Mouse (Mus musculus) c-Kit-negative CD71-positive TER-119-positive erythroid progenitor cells, embryonic 14.5 days (primary cell): ENCODE results near the gene Tecpr2.

ENCODE experiments used
- DNase-seq: peaks from one replicate; pipeline ENCODE4 v3.0.0-alpha.2; 2013; ENCODE audit warnings: low read depth, low spot score

The Tecpr2 gene

GRCm38 (mm10) chr12:110948082-110948909, 59.2 kb downstream of the Tecpr2 start:
- DNase-seq, result no peak

DNA sequence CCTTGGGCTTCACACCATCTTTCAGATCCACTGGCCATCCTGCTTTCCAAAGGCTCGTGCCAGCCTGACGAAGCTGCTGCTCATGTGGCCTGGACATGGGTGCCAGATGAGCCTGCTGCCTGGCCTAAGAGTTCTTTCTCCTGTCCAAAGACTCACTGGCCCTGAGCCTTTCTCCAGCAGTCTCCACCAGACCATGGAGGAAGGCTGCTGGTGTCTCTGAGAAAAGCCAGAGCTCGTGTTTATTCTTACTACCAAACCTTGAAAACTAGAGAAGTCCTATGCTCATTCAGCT, 59.8 kb downstream of the Tecpr2 start:
- DNase-seq, result no peak

GRCm38 (mm10) chr12:110949410-110949809, 60.3 kb downstream of the Tecpr2 start:
- DNase-seq, result no peak

DNA sequence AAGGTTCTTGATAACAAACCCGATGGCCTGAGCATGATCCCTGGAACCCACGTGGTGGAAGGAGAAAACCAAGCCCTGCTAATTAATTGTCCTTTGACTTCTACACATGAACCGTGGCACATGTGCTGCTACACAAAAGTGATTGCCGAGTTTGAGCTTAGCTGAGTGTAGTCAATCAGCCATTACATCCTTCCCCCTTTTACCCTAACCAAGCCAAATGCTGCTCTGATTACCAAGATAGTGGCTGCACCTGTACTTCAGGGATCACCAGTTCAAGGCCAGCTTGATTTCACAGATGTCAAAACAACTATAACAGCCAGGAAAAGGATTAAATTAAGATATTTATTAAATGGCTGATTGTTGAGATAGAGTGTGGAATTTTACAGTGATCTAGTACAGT, 61.1 kb downstream of the Tecpr2 start:
- no peak for DNase-seq

- DNase-seq, result no peak
These were observed 62.2 kb downstream of the Tecpr2 start for GRCm38 (mm10) chr12:110951236-110951635.

- DNase-seq, result no peak
These were observed 63.7 kb downstream of the Tecpr2 start for GRCm38 (mm10) chr12:110952628-110953385.

- no peak for DNase-seq
These were observed 64.4 kb downstream of the Tecpr2 start for GRCm38 (mm10) chr12:110953443-110953842.

DNA sequence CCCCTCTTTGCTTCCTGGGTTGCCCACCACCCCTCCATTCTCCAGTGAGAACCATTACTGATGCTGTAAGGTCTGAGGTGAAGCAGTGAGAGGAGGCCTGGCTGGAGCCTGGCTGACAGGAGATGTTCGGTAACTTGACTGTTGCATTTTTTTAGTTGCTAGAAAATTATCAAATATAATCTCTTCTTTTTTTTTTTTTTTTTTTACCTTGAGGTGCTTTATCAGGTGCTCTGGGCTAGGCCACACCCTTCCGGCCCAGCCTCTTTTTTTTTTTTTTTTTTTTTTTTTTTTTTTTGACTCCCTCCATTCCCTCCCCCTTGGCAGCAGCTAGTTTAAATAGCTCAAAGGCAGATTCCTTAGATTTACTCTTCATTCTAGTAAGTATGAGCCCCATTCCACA, 64.8 kb downstream of the Tecpr2 start:
- no peak for DNase-seq

GRCm38 (mm10) chr12:110954351-110954991, 65.4 kb downstream of the Tecpr2 start:
- no peak for DNase-seq

DNA sequence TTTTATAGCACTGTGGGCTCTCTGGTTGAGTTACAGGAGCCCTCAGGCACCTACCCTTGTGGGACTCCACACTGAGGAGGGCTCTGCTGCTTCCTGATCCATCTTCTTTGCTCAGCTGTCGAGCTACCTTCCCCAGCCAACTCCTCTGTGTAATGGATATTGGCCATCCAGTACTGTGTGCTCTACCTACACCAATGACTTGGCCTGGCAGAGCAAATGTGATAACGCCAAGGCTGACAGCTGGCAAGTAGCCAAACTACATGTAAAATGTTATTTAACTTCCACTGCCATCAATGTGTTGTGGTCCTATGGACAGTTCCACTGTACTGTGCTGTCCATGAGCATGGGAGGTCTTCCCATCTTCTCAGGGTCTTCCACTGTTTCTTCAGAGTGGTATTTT, 72.9 kb downstream of the Tecpr2 start:
- DNase-seq, result no peak

DNA sequence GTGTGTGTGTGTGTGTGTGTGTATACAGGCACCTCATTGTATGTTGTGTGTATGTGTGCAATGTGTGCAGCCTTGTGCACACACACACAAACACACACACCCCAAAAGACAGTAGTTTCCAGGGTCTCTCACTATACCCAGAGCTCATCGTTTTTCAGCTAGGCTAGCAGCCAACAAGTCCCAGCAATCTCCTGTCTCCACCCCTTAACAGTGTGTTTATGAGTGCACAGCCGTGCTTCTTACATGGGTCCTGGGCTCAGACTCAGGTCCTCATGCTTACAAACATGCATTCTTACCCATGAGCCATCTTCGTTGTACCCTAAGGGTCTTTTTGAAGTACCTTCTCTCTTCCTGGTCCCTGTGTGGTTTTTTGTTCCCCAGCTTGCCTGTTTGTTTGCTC, 76.4 kb downstream of the Tecpr2 start:
- no peak for DNase-seq

- no peak for DNase-seq
These were observed 77.0 kb downstream of the Tecpr2 start for GRCm38 (mm10) chr12:110966079-110966478.

GRCm38 (mm10) chr12:110967146-110967545, 78.1 kb downstream of the Tecpr2 start:
- DNase-seq, result no peak

GRCm38 (mm10) chr12:110970408-110970807, 81.3 kb downstream of the Tecpr2 start:
- DNase-seq, result no peak

DNA sequence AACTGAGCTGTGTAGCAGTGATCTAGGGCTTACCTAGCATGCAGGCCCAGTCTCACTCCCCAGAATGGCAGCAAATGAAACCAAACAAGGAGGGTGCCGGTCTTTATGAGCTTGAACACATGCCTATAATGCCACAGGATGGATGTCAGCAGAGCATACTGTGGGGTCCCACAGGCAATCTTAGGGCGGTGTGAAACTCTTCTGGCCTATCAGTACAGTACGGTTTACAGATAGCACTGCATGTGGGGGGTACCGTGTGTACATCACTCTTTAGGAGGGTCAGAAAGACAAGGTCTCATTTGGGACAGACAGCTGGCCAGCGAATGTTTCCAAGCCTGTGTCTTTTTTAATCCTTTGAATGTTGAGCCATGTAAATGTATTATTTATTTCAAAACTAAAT, 82.9 kb downstream of the Tecpr2 start:
- no peak for DNase-seq

DNA sequence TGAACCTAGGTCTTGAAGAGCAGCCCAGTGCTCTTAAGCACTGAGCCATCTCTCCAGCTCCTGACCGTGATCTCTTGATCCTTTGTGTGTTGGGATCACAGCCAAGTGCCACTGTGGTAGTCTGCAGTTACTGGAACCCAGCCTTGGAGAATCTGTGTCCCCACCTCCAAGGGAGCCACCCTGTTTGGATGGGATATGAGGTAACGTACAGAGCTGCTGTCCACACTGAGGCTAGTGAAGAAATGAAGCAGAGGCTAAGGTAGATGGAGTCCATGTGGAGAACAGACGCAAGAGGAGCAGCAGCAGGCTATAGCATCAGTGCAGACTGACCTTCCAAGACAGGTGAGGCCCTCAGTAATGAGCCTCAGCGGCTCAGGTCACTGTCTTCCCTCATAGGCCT, 84.8 kb downstream of the Tecpr2 start:
- DNase-seq, result no peak

GRCm38 (mm10) chr12:110974295-110974694, 85.2 kb downstream of the Tecpr2 start:
- DNase-seq, result peak; percentile 88

DNA sequence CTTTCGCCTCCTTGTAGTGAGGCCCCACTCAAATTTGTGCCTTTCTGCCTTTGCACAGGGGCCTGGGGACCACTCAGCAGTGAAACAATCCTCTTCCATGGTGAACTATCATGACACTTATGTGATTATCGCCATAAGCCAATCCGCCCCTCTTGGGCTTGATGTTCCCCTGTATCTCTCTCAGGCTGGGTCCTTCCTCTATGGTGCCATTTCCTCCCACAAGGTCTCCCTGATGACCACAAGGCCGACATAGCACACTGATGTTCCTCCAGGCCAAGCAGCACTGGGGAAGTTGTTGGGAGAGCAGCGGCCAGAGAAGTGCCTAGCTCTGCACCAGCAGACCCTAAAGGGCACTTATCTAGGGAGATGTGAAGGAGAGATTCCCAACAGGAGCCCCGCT, 85.7 kb downstream of the Tecpr2 start:
- DNase-seq, result no peak

- no peak for DNase-seq
These were observed 86.3 kb downstream of the Tecpr2 start for GRCm38 (mm10) chr12:110975385-110975784.

- DNase-seq, result no peak
These were observed 86.9 kb downstream of the Tecpr2 start for GRCm38 (mm10) chr12:110975838-110976468.

DNA sequence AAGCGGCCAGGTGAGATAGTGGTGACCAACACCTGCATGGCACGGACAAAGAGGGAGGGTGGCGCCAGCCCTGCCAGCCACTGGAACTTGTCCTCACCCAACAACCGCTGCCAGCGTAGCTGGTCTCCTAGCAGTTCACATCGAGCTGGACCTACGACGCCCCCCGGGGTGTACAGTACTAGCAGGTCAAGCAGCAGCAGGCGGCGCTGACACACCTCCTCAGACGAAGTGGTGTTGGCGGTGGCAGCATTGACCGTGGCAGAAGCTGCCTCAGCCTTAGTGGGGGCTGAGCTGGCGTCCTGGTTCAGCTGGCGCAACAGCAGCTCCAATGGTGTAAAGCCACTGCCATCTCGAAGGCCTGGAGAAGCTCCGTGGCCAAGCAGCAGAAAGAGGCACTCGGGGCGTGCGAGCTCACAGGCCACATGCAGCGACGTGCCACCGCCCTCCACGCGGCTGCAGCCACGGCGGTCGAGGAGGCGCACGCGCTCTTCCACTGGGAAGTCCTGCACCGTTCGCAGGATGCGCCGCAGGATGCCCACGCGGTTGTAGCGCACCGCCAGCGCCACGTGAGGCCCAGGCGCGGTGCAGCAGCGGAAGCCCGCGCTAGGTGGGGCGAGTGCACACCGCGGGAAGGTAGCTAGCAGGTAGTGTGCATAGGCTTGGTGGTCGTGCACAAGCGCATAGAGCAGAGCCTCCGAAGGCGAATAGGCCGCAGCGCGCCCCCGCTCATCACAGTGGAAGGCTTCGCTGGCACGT, 87.7 kb downstream of the Tecpr2 start:
- no peak for DNase-seq

DNA sequence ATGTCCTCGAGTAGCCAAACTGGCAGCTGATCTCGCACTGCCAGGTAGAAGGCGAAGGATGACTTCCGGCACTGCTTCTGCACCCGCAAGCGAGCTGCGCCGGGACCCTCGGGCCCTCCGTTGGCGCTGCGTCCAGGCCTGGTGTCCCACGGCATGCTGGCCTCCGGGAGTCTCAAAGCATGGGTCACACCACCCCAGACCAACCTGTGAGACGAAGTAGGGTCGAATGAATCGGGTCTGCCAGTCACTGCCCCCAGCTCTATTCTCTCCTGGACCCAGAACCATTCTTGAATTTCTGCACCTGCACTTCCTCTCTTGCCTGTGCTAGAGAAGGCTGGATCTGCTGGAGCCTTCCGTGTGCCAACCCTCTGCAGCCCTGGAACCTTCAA, 88.3 kb downstream of the Tecpr2 start:
- DNase-seq, result no peak
